Mouse (Mus musculus) liver, embryonic 14.5 days (tissue): ENCODE measurements at regions not wholly inside any gene's neighbourhood (a gene's known extent, or its start where the extent isn't known, plus 50 kb on each side); places are given as distances from the start of the nearest gene placed in this dataset.

Experiments
- ATAC-seq: fragments of 200-750 bp; cut with Nextera tagmentation; 2 replicates; pipeline ENCODE4 v1.8.0; 2017; ENCODE audit warnings: moderate number of reproducible peaks, mild to moderate bottlenecking, moderate library complexity; ENCODE audit not compliant: insufficient read depth
- DNase-seq, 3 experiments: peaks; one replicate each; pipeline ENCODE4 v3.0.0-alpha.2; 2012 to 2013; ENCODE audit warnings: low read depth in 3 of 3, low spot score in 3 of 3
- H3K27ac ChIP-seq: fragments of 300-500 bp; sonication (generic); 2 replicates; pipeline ENCODE4 v1.5.1; 2014; ENCODE audit warnings: moderate library complexity, mild to moderate bottlenecking, control low read depth, inconsistent platforms
- H3K27me3 ChIP-seq: fragments of 300-500 bp; sonication (generic); 2 replicates; pipeline ENCODE4 v1.6.1; 2014; ENCODE audit warnings: mild to moderate bottlenecking, low read length, moderate library complexity; ENCODE audit not compliant: control insufficient read depth, insufficient read depth
- H3K36me3 ChIP-seq: fragments of 300-500 bp; sonication (generic); replicated peaks from 2 replicates; pipeline ENCODE4 v1.6.1; 2014; ENCODE audit warnings: low read depth; ENCODE audit not compliant: control insufficient read depth, insufficient read depth
- H3K4me1 ChIP-seq, 2 experiments: fragments of 200-500 bp in 1 of 2; fragments of 300-500 bp in 1 of 2; sonication (generic) in 1 of 2; replicated peaks; 2 replicates each; pipeline ENCODE4 v1.6.1; 2012 to 2014; ENCODE audit warnings: antibody characterized with exemption in 1 of 2, inconsistent platforms in 1 of 2, low read length in 1 of 2; ENCODE audit not compliant: control insufficient read depth in 2 of 2, insufficient read depth in 2 of 2
- H3K4me2 ChIP-seq: fragments of 300-500 bp; sonication (generic); 2 replicates; pipeline ENCODE4 v1.6.1; 2014; ENCODE audit warnings: low read depth, mild to moderate bottlenecking, control low read depth, moderate library complexity
- H3K4me3 ChIP-seq, 2 experiments: fragments of 200-500 bp in 1 of 2; fragments of 300-500 bp in 1 of 2; sonication (generic) in 1 of 2; 2 replicates each; pipeline ENCODE4 v1.5.1; 2012 to 2014; ENCODE audit warnings: low read depth in 2 of 2, low read length in 2 of 2, mild to moderate bottlenecking in 2 of 2, control low read depth in 1 of 2, inconsistent platforms in 1 of 2, moderate library complexity in 1 of 2; ENCODE audit not compliant: insufficient read depth in 1 of 2
- H3K9ac ChIP-seq: fragments of 300-500 bp; sonication (generic); replicated peaks from 2 replicates; pipeline ENCODE4 v1.6.1; 2014; ENCODE audit warnings: mild to moderate bottlenecking, control low read depth, moderate library complexity
- H3K9me3 ChIP-seq: fragments of 300-500 bp; sonication (generic); 2 replicates; pipeline ENCODE4 v1.6.1; 2016; ENCODE audit warnings: low read length, mixed read lengths; ENCODE audit not compliant: control insufficient read depth
- CTCF ChIP-seq: IDR thresholded peaks from 2 replicates; pipeline ENCODE4 v1.5.1; 2016; ENCODE audit warnings: antibody characterized with exemption, low read depth, control low read depth
- EP300 ChIP-seq: IDR thresholded peaks from 2 replicates; pipeline ENCODE4 v1.6.1; 2016; ENCODE audit warnings: antibody characterized with exemption, low read depth
- WGBS: fragments of 180-500 bp; shearing (Covaris S2); extraction: QIAGEN DNeasy Blood & Tissue Kit; methylation state at CpG from one replicate; pipeline ENCODE4 v1.1.7; 2014; ENCODE audit not compliant: insufficient replicate concordance; 5-methylcytosine and 5-hydroxymethylcytosine counted together

- H3K9ac ChIP-seq = no peak overlapping the region
- H3K27me3 ChIP-seq = no peaks in the 10 kb centered on the region
- no peaks in the 10 kb centered on the region for H3K4me1 ChIP-seq
- H3K36me3 ChIP-seq = no peaks in the 10 kb centered on the region
- no peak overlapping the region for H3K4me3 ChIP-seq
- no peaks in the 10 kb centered on the region for H3K9me3 ChIP-seq
- DNase-seq = no peak
- no peak for TF ChIP-seq CTCF
- no peak for ATAC-seq
- WGBS = 53% methylated on average over 2 of the region's 2 CpGs
- H3K4me2 ChIP-seq = no peak overlapping the region
- no peak overlapping the region for H3K27ac ChIP-seq
These were observed 81.2 kb upstream of the Epcam start for GRCm38 (mm10) chr17:87554561-87554960.

- ATAC-seq = no peak
- no peak for DNase-seq
- H3K36me3 ChIP-seq = no peaks in the 10 kb centered on the region
- no peak overlapping the region for H3K9ac ChIP-seq
- no peaks in the 10 kb centered on the region for H3K4me1 ChIP-seq
- no peaks in the 10 kb centered on the region for H3K27me3 ChIP-seq
- no peak for TF ChIP-seq EP300
- no peak for TF ChIP-seq CTCF
- H3K9me3 ChIP-seq = no peaks in the 10 kb centered on the region
- no peak overlapping the region for H3K4me2 ChIP-seq
- 38% methylated on average over 2 of the region's 2 CpGs for WGBS
- H3K27ac ChIP-seq = no peak overlapping the region
- H3K4me3 ChIP-seq = no peak overlapping the region
These were observed 77.4 kb upstream of the Epcam start for GRCm38 (mm10) chr17:87558419-87558818.

- DNase-seq (no peak), ATAC-seq (no peak)
- TF ChIP-seq EP300 = no peak
- TF ChIP-seq CTCF = no peak
- H3K4me1 ChIP-seq = no peaks in the 10 kb centered on the region
- no peaks in the 10 kb centered on the region for H3K27me3 ChIP-seq
- WGBS = 75% methylated on average over 10 of the region's 10 CpGs
- no peak overlapping the region for H3K4me2 ChIP-seq
- H3K27ac ChIP-seq = no peak overlapping the region
- H3K9me3 ChIP-seq = no peaks in the 10 kb centered on the region
- no peaks in the 10 kb centered on the region for H3K36me3 ChIP-seq
- no peak overlapping the region for H3K9ac ChIP-seq
- H3K4me3 ChIP-seq = no peak overlapping the region
These were observed 76.1 kb upstream of the Epcam start for GRCm38 (mm10) chr17:87559641-87560040.

GRCm38 (mm10) chr17:87560923-87561322 lies 74.9 kb upstream of the Epcam start:
- WGBS = 52% methylated on average over 7 of the region's 7 CpGs

GRCm38 (mm10) chr17:87563375-87563774 lies 72.4 kb upstream of the Epcam start:
- H3K4me3 ChIP-seq = no peak overlapping the region
- ATAC-seq (no peak), DNase-seq (no peak)
- WGBS = 60% methylated on average over 5 of the region's 5 CpGs
- no peaks in the 10 kb centered on the region; a peak in 1 of 4 replicates for H3K4me1 ChIP-seq
- H3K9ac ChIP-seq = no peak overlapping the region
- H3K27ac ChIP-seq = no peak overlapping the region
- no peaks in the 10 kb centered on the region for H3K36me3 ChIP-seq
- no peak overlapping the region for H3K4me2 ChIP-seq
- TF ChIP-seq EP300 (no peak), CTCF (no peak)
- no peaks in the 10 kb centered on the region for H3K27me3 ChIP-seq
- no peaks in the 10 kb centered on the region for H3K9me3 ChIP-seq

More at GRCm38 (mm10) chr17:87560923-87561322, 74.9 kb upstream of the Epcam start:
- H3K4me3 ChIP-seq = no peak overlapping the region
- no peaks in the 10 kb centered on the region for H3K36me3 ChIP-seq
- H3K27me3 ChIP-seq = no peaks in the 10 kb centered on the region
- no peaks in the 10 kb centered on the region for H3K9me3 ChIP-seq
- H3K4me1 ChIP-seq = no peaks in the 10 kb centered on the region; a peak in 1 of 4 replicates
- no peak for DNase-seq
- no peak overlapping the region for H3K4me2 ChIP-seq
- TF ChIP-seq EP300 = no peak
- no peak for TF ChIP-seq CTCF
- H3K27ac ChIP-seq = no peak overlapping the region
- no peak overlapping the region for H3K9ac ChIP-seq
- no peak for ATAC-seq
